Mouse (Mus musculus) hindbrain, embryonic 10.5 days (tissue): ENCODE results near the gene Slc6a16. TPM values are rescaled to one million over a fixed set of nuclear protein-coding genes. Genes with fewer than 3 reads are reported as not detected.
A peak's percentile ranks its signal among the peaks of the same experiment; 100 is the strongest.
"Not testable (repeated sequence)": the region's sequence is repeated elsewhere in the genome, so short reads cannot be mapped to it uniquely, and the experiment has no call there.

Experiments
- DNase-seq: peaks from one replicate; pipeline ENCODE4 v3.0.0-alpha.2; 2017; ENCODE audit warnings: low spot score
- H3K27ac ChIP-seq: fragments of 300-500 bp; sonication (generic); 2 replicates; pipeline ENCODE4 v1.5.1; 2016; ENCODE audit warnings: mild to moderate bottlenecking, moderate library complexity
- H3K27me3 ChIP-seq: fragments of 300-500 bp; sonication (generic); 2 replicates; pipeline ENCODE4 v1.6.1; 2016; ENCODE audit warnings: mild to moderate bottlenecking; ENCODE audit not compliant: poor library complexity, insufficient read depth, severe bottlenecking
- H3K36me3 ChIP-seq: fragments of 300-500 bp; sonication (generic); 2 replicates; pipeline ENCODE4 v1.6.1; 2016; ENCODE audit warnings: mild to moderate bottlenecking, moderate library complexity
- H3K4me1 ChIP-seq: fragments of 300-500 bp; sonication (generic); replicated peaks from 2 replicates; pipeline ENCODE4 v1.6.1; 2016; ENCODE audit warnings: mild to moderate bottlenecking
- H3K4me3 ChIP-seq: fragments of 300-500 bp; sonication (generic); 2 replicates; pipeline ENCODE4 v1.5.1; 2016; ENCODE audit warnings: mild to moderate bottlenecking, moderate library complexity
- H3K9me3 ChIP-seq: fragments of 300-500 bp; sonication (generic); 2 replicates; pipeline ENCODE4 v1.6.1; 2016; ENCODE audit warnings: mild to moderate bottlenecking, moderate library complexity
- WGBS: fragments of 180-500 bp; shearing (Covaris S2); methylation state at CpG from one replicate; pipeline ENCODE4 v1.1.7; 2016; 5-methylcytosine and 5-hydroxymethylcytosine counted together
- polyA plus RNA-seq: library from polyadenylated mRNA; unstranded; fragments of >200 nt; fragmentation: Nextera tagmentation; extraction: Ambion mirVana; gene quantifications from 2 replicates; pipeline ENCODE4 v1.2.1, GENCODE M21; 2016

Slc6a16 gene
- polyA plus RNA-seq, 1 experiment from 2014 or later: not detected

DNA sequence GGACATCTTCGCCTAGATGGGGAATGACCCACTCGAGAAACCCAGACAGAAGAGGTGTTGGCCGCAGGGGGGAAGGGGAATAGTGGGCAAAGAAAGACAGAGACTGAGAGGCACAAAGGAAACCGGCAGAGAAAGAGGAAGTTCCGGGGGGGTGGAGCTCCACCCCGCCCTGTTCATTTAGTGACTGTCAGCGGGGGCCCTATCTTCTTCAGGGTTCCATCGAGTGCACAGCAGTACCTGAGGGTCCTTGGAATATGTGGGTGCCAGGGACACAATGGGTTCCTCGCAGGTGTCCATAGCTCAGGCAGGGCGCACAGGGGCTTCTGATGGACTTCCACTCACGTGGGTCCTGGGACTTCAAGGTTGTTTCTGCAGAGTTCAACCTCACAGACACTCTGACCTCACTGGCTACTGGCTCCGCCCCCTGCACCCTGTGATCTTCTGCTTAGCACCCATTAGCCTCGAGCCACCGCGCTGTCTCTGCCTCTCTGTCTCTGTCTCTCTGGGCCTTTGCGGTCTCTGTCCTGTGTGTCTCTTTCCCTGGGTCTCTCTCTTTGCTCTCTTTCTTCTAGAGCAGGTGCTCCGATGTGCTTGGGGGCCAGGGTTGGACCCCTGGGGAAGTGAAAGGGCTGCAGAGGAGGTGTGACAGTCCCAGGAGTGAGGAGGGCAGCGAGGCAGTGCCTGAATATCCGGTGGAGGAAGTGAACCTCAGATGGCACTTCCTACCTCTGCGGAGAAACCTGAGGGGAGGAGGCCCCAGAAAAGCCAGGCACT lies 2.0 kb upstream of the Slc6a16 start, which contains the start of gene Cd37:
TSS of gene Cd37 (minus strand) at position 393 of the 774 bp plus-strand sequence.
- peaks cover 74% of the 10 kb centered on the region for H3K27me3 ChIP-seq
- peaks cover 5% of the 10 kb centered on the region for H3K36me3 ChIP-seq
- no peak within 1 kb of the TSS for H3K4me3 ChIP-seq
- DNase-seq: no peak
- 38% methylated on average over 20 of the region's 20 CpGs for WGBS
- H3K9me3 ChIP-seq: no peaks in the 10 kb centered on the region
- H3K27ac ChIP-seq: no peak within 1 kb of the TSS
- H3K4me1 ChIP-seq: peaks cover 37% of the 10 kb centered on the region

DNA sequence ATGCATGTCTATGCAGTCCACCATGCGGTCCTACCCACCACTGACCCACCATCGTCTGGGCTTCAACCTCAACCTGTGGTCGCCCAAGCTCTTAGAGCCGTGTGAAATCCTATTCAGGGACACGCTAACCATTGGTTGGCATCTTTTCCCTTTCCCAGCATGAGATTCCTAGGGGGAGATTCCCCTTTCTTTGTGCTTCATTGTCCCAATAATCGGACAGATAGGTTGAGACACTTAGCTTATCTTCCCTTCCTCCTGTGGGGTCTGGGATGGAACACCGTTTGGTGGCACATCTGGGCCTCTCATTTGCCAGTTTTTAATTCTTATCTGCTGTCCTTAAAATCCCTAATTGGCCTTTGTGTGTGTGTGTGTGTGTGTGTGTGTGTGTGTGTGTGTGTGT lies 776 bp upstream of the Slc6a16 start:
- H3K36me3 ChIP-seq: no peaks in the 10 kb centered on the region
- peaks cover 25% of the 10 kb centered on the region for H3K4me1 ChIP-seq
- DNase-seq: no peak
- peaks cover 71% of the 10 kb centered on the region for H3K27me3 ChIP-seq
- WGBS: 78% methylated on average over 7 of the region's 7 CpGs
- H3K4me3 ChIP-seq: no peak overlapping the region
- no peaks in the 10 kb centered on the region for H3K9me3 ChIP-seq
- no peak overlapping the region for H3K27ac ChIP-seq

DNA sequence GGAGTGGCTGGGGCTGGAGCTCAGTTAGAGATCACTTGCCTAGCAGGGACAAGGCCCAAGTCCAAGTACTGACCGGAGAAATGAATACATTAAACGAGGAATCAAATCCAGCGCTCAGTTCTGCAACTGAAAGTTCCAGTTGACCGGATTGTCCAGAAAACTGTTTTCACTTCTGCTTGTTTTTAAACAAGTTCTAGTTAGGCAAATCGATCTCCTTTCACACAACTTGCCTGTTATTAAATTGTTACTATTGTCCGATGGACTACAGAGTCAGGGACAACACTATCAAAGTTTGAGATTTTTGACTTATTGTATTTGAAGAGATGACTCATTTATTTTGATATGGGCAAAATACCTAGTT lies 484 bp downstream of the Slc6a16 start:
- no peak for DNase-seq
- peak overlapping the region; percentile 46 for H3K4me3 ChIP-seq
- peaks cover 59% of the 10 kb centered on the region for H3K27me3 ChIP-seq
- H3K27ac ChIP-seq: peak overlapping the region; percentile 81; the same call in 1 of the 2 replicates
- H3K4me1 ChIP-seq: peaks cover 18% of the 10 kb centered on the region
- WGBS: 74% methylated on average over 6 of the region's 6 CpGs
- no peaks in the 10 kb centered on the region for H3K36me3 ChIP-seq
- H3K9me3 ChIP-seq: no peaks in the 10 kb centered on the region

DNA sequence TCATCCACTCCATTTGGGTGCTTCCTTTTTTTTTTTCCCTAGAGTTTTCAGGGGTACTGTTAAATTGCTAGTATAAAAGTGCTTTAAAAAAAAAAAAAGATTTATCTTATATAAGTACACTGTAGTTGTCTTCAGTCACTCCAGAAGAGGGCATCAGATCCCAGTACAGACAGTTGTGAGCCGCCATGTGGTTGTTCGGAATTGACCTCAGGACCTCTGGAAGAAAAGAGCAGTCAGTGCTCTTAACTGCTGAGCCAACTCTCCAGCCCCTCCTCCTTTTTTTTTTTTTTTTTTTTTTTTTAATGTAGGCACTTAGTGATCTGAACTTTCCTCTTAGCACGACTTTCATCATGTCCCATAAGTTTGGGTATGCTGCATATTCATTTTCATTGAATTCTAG lies 6.8 kb downstream of the Slc6a16 start:
- 36% methylated on average over 3 of the region's 3 CpGs for WGBS
- no peaks in the 10 kb centered on the region for H3K27me3 ChIP-seq
- H3K9me3 ChIP-seq: no peaks in the 10 kb centered on the region
- H3K4me1 ChIP-seq: no peaks in the 10 kb centered on the region
- no peak overlapping the region for H3K27ac ChIP-seq
- no peaks in the 10 kb centered on the region for H3K36me3 ChIP-seq
- DNase-seq: no peak
- H3K4me3 ChIP-seq: no peak overlapping the region

DNA sequence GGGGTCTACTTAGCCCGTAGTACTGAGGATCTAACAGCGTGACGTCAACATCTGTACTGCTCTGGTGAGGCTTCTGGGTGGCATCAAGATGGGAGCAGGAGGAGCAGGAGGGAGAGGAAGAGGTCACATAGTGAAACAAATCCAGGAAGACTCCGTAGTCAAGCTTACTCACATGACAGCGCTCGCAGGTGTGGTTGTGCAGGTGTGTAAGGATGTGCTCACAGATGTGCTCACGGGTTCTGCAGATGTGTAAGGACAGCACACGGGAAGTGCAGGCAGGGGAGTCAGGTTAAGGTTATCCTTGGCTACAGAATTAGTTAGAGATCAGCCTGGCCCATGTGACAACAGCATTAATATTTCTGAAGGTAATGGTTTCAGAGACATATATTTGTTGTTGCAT lies 12.9 kb downstream of the Slc6a16 start:
- peaks cover 2% of the 10 kb centered on the region; the same call in 1 of the 2 replicates for H3K4me1 ChIP-seq
- no peak for DNase-seq
- WGBS: 90% methylated on average over 8 of the region's 8 CpGs
- H3K36me3 ChIP-seq: no peaks in the 10 kb centered on the region
- H3K4me3 ChIP-seq: no peak overlapping the region
- no peaks in the 10 kb centered on the region for H3K9me3 ChIP-seq
- H3K27me3 ChIP-seq: peaks cover 6% of the 10 kb centered on the region; the same call in 1 of the 2 replicates
- no peak overlapping the region for H3K27ac ChIP-seq

DNA sequence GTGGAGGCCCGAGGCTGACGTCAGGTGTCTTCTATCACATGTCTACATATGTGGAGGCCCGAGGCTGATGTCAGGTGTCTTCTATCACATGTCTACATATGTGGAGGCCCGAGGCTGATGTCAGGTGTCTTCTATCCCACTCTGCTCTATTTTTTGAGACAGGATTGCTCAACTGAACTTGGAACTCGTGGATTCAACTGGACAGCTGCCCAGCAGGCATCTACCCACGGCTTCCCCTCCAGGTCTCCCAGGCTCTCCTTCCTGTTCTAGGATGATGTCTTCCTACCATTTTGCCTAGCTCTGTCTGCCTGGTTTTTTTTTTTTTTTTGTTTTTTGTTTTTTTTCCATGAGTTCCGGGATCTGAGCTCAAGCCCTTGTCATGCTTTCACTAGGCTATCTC lies 14.9 kb downstream of the Slc6a16 start:
- not testable (repeated sequence) for DNase-seq, H3K27me3 ChIP-seq, H3K27ac ChIP-seq, H3K9me3 ChIP-seq, H3K36me3 ChIP-seq, H3K4me1 ChIP-seq, H3K4me3 ChIP-seq
- 87% methylated on average over 7 of the region's 7 CpGs for WGBS

DNA sequence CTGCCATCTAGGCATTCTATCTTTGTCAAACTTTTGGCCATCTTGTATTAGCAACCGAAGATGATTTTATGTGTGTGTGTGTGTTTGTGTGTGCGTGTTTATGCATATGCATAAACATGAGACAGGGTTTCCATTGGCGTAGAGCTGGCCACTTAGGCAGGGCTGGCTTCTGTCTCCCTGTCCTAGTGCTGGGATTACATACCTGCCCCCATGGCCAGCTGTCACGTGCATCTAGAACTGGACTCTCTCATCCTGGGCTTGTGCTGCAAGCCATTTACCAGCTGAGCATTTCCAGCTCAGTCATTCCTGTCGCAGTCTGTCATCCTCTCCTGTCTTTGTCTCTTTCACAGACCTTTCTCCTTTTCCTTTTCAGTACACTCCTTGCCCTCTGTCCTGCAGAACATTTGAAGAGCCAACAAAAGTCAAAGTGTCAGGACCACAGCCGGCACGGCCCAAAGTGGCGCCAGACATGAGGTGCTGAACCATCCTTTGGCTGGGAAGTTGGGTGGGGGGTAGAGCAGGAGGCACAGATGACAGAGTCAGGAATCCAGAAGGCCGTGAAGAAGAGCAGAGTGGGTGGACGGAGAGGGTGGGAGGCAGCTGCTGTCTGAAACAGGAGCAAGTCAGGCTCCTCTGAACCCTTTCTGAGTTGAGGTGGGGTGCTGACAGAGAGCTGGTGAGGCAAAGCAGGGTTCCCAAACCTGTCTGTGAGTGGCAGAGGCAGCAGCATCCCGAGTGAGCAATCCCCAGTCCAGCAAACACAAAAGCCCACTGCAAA lies 16.4 kb downstream of the Slc6a16 start:
- H3K4me3 ChIP-seq: no peak overlapping the region
- H3K9me3 ChIP-seq: no peaks in the 10 kb centered on the region
- peaks cover 2% of the 10 kb centered on the region; the same call in 1 of the 2 replicates for H3K4me1 ChIP-seq
- no peak for DNase-seq
- 59% methylated on average over 11 of the region's 11 CpGs for WGBS
- peaks cover 9% of the 10 kb centered on the region; the same call in 1 of the 2 replicates for H3K27me3 ChIP-seq
- no peaks in the 10 kb centered on the region for H3K36me3 ChIP-seq
- H3K27ac ChIP-seq: no peak overlapping the region

DNA sequence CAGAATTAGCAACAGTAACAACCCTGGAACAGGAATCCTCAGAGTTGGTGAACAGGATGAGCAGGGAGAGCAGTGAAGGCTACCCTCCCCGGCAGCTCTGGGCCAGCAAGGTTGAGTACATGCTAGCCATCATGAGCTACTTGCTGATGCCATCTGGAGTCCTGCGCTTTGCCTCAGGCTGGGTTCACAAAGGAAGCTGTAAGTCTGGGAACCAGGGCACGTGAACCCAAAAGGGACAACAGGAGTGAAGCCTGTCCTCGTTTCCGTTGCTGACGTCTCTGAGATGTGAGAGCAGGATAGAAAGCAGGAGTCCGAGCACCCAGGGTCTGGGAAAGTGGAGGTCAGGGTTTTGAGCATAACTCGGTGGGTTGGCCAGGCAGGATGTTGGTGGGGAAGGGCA lies 18.4 kb downstream of the Slc6a16 start:
- H3K4me3 ChIP-seq: no peak overlapping the region
- no peaks in the 10 kb centered on the region for H3K9me3 ChIP-seq
- H3K4me1 ChIP-seq: peaks cover 2% of the 10 kb centered on the region; the same call in 1 of the 2 replicates
- H3K27ac ChIP-seq: no peak overlapping the region
- H3K36me3 ChIP-seq: no peaks in the 10 kb centered on the region
- peaks cover 9% of the 10 kb centered on the region; the same call in 1 of the 2 replicates for H3K27me3 ChIP-seq
- WGBS: 89% methylated on average over 8 of the region's 8 CpGs
- DNase-seq: no peak

DNA sequence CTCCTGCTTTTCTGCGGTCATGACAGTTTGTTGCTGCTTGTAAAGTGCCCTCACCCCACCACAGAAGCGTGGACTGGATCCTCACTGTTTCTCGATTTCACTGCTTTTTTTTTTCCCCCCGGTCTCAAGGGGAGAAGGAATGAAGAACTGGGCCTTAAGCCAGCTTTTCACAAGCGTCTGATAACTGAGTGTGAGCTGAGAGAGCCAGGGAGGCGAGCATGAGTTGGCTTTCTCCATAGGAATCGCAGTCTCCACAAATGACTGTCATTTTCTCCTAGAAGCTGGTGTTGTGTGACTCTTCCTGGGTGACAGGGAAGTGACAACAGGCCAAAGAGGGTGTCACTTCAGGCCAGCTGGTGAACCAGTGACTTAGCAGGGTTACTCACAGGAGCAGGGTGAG lies 21.4 kb downstream of the Slc6a16 start:
- 74% methylated on average over 7 of the region's 7 CpGs for whole genome bisulfite sequencing
- H3K4me1 ChIP-seq: peaks cover 2% of the 10 kb centered on the region; the same call in 1 of the 2 replicates
- no peak for DNase-seq
- H3K27ac ChIP-seq: no peak overlapping the region
- no peaks in the 10 kb centered on the region for H3K9me3 ChIP-seq
- no peaks in the 10 kb centered on the region for H3K36me3 ChIP-seq
- H3K4me3 ChIP-seq: no peak overlapping the region
- H3K27me3 ChIP-seq: peaks cover 9% of the 10 kb centered on the region; the same call in 1 of the 2 replicates

DNA sequence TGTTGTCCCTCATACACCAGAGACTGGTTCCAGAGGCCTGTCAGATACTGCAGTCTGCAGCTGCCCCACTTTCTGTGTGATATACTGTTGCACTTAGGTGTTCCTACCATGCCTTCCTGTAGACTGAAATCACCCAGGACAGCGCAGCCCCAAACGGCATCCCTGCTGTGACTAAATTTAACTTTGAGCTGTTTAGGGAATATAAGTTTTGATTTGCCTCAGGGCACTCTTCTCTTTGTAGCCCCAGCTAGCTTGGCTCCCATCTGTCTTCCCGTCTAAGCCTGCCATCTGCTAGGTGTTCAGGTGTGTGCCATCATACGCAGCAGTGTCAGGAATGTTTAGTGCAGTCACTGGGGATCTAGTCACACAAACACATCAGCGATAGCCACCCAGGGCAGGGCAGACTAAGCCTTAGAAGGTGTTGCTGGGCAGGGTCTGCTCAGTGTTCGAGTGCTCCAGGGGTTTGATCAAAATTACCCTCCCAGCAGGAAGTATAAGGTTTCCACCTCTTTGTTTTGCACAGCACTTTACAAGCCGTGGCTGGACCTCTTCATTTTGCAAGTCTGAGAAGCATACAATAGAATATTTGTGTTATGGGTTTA lies 22.2 kb downstream of the Slc6a16 start:
- no peaks in the 10 kb centered on the region for H3K9me3 ChIP-seq
- peaks cover 6% of the 10 kb centered on the region for H3K4me1 ChIP-seq
- H3K36me3 ChIP-seq: no peaks in the 10 kb centered on the region
- peaks cover 9% of the 10 kb centered on the region; the same call in 1 of the 2 replicates for H3K27me3 ChIP-seq
- 75% methylated on average over 7 of the region's 7 CpGs for WGBS
- no peak overlapping the region for H3K4me3 ChIP-seq
- no peak for DNase-seq
- H3K27ac ChIP-seq: no peak overlapping the region

DNA sequence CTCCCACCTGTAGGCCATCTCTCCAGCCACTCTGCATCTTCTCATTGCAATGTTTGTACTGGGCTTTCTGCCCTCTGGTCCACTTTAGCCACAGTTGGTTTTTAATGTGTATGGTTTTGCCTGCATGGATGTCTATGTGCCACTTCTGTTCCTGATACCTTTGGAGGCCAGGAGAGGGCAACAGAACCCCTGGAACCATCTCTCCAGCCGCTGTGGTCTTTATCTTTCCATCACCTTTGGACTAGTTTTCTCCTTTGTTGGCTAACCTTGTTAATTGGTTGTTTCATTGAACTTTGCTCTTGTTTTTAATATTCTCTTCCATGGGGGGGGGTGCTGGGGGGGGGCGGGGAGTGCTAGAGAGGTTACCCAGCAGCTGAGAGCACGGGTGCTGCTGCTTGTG lies 23.5 kb downstream of the Slc6a16 start:
- Histone ChIP-seq H3K27me3 (peaks cover 17% of the 10 kb centered on the region), H3K4me3 (no peak overlapping the region), H3K27ac (no peak overlapping the region), H3K9me3 (no peaks in the 10 kb centered on the region), H3K4me1 (peaks cover 10% of the 10 kb centered on the region), H3K36me3 (no peaks in the 10 kb centered on the region)
- 72% methylated on average over 3 of the region's 3 CpGs for WGBS
- no peak for DNase-seq

DNA sequence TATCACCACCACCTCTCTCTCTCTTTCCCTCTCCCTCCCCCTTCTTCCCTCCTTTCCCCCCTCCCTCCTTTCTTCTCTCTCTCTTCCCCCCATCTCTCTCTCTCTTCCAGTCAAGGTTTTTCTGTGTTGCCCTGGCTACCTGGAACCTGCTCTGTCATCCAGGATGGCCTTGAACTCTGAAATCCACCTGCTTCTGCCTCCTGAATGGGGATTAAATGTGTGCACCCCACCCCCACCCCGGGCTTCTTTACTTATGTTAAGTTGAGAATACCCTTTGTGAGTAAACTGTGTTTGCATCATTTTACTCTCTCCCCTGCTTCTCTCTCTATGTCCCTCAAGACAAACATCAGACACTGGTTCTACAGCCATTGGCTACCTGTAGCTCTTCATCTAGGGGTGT lies 24.6 kb downstream of the Slc6a16 start:
- no peaks in the 10 kb centered on the region for H3K36me3 ChIP-seq
- H3K9me3 ChIP-seq: no peaks in the 10 kb centered on the region
- 81% methylated on average over 1 of the region's 1 CpGs for WGBS
- peaks cover 17% of the 10 kb centered on the region for H3K27me3 ChIP-seq
- peaks cover 10% of the 10 kb centered on the region for H3K4me1 ChIP-seq
- H3K27ac ChIP-seq: no peak overlapping the region
- H3K4me3 ChIP-seq: no peak overlapping the region
- no peak for DNase-seq
